Mouse (Mus musculus) lung, embryonic 14.5 days (tissue): Measurements from ENCODE around the gene Cln3. TPM values are rescaled to one million over a fixed set of nuclear protein-coding genes. Genes with fewer than 3 reads are reported as not detected.
A peak's percentile ranks its signal among the peaks of the same experiment; 100 is the strongest.

Source experiments
- ATAC-seq: fragments of 200-750 bp; cut with Nextera tagmentation; 2 replicates; pipeline ENCODE4 v1.8.0; 2017; ENCODE audit warnings: mild to moderate bottlenecking, moderate TSS enrichment, moderate library complexity; ENCODE audit not compliant: insufficient read depth
- DNase-seq: peaks from one replicate; pipeline ENCODE4 v3.0.0-alpha.2; 2015
- H3K27ac ChIP-seq: fragments of 300-500 bp; sonication (generic); 2 replicates; pipeline ENCODE4 v1.5.1; 2014; ENCODE audit warnings: low read depth, mild to moderate bottlenecking, moderate library complexity
- H3K27me3 ChIP-seq: fragments of 300-500 bp; sonication (generic); 2 replicates; pipeline ENCODE4 v1.6.1; 2014; ENCODE audit warnings: low read length, control low read depth; ENCODE audit not compliant: insufficient read depth
- H3K36me3 ChIP-seq: fragments of 300-500 bp; sonication (generic); 2 replicates; pipeline ENCODE4 v1.6.1; 2014; ENCODE audit warnings: control low read depth; ENCODE audit not compliant: insufficient read depth
- H3K4me1 ChIP-seq: fragments of 300-500 bp; sonication (generic); 2 replicates; pipeline ENCODE4 v1.6.1; 2014; ENCODE audit warnings: antibody characterized with exemption, control low read depth; ENCODE audit not compliant: insufficient read depth
- H3K4me2 ChIP-seq: fragments of 300-500 bp; sonication (generic); 2 replicates; pipeline ENCODE4 v1.6.1; 2014; ENCODE audit warnings: mild to moderate bottlenecking
- H3K4me3 ChIP-seq: fragments of 300-500 bp; sonication (generic); 2 replicates; pipeline ENCODE4 v1.5.1; 2014; ENCODE audit warnings: low read depth, low read length
- H3K9ac ChIP-seq: fragments of 300-500 bp; sonication (generic); 2 replicates; pipeline ENCODE4 v1.6.1; 2014
- H3K9me3 ChIP-seq: fragments of 300-500 bp; sonication (generic); 2 replicates; pipeline ENCODE4 v1.6.1; 2016; ENCODE audit warnings: low read depth, low read length, control low read depth
- CTCF ChIP-seq: IDR thresholded peaks from 2 replicates; pipeline ENCODE4 v1.5.1; 2016; ENCODE audit warnings: antibody characterized with exemption, low read depth
- WGBS: fragments of 180-500 bp; shearing (Covaris S2); extraction: QIAGEN DNeasy Blood & Tissue Kit; methylation state at CpG from one replicate; pipeline ENCODE4 v1.1.7; 2014; 5-methylcytosine and 5-hydroxymethylcytosine counted together
- polyA plus RNA-seq: library from polyadenylated mRNA; unstranded; fragments of >200 nt; fragmentation: Nextera tagmentation; extraction: Ambion mirVana; gene quantifications from 2 replicates; pipeline ENCODE4 v1.2.1, GENCODE M21; 2014

The Cln3 gene
- 24.1 and 27.3 TPM in 2 replicates for polyA plus RNA-seq

GRCm38 (mm10) chr7:126585717-126586116, at the start of gene Cln3:
Cln3 (minus strand) TSS chr7:126585817.
- H3K27me3 ChIP-seq = no peaks in the 10 kb centered on the region
- no peak within 1 kb of the TSS for H3K27ac ChIP-seq
- DNase-seq (no peak), ATAC-seq (no peak)
- no peak within 1 kb of the TSS for H3K4me2 ChIP-seq
- no peak within 1 kb of the TSS for H3K4me3 ChIP-seq
- H3K9ac ChIP-seq = peak within 1 kb of the TSS; percentile 13; the same call in 1 of the 2 replicates
- H3K4me1 ChIP-seq = no peaks in the 10 kb centered on the region
- TF ChIP-seq CTCF = no peak
- H3K9me3 ChIP-seq = no peaks in the 10 kb centered on the region
- 71% methylated on average over 6 of the region's 6 CpGs for whole genome bisulfite sequencing
- H3K36me3 ChIP-seq = no peaks in the 10 kb centered on the region

DNA sequence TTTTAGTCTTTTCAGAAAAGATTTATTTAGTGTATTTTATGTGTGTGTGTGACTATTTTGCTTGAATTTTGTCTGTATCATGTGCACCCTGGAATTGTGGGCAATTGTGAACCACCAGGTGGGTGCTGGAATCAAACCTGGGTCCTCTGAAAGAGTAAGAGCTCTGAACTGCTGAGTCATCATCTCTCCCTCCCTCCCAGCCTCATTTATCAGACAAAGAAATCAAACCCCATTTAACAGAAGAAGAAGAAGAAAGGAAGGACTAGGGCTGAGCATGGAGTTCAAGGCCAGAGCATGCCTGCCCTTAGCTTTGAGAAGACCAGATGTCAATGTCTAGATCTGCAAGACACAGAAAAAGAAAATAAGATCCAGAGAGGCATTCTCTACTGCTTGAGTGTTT, 49.8 kb upstream of the Cln3 start:
- no peak for TF ChIP-seq CTCF
- no peak overlapping the region for H3K27ac ChIP-seq
- H3K4me1 ChIP-seq = no peaks in the 10 kb centered on the region

DNA sequence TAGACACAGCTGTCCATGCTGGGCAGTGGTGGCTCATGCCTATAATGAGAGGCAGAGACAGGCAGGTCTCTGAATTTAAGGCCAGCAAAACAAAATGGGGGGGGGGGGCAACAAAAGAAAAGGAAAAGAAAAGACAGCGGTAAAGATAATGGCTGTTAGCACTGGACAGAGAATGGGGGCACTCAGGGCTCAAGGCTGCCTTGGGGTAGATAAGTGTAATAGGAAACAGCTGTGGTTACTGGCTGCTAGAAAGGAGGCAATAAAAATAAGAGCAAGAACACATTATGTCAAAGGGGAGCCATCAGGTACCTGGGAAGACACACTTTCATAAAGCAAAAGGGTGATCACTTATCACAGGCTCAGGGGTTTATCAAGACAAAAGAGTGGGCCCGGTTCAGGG, 46.9 kb upstream of the Cln3 start:
- ATAC-seq (no peak), DNase-seq (no peak)
- Histone ChIP-seq H3K27me3 (no peaks in the 10 kb centered on the region), H3K4me3 (no peak overlapping the region), H3K4me1 (no peaks in the 10 kb centered on the region), H3K9me3 (no peaks in the 10 kb centered on the region), H3K9ac (no peak overlapping the region), H3K4me2 (no peak overlapping the region), H3K27ac (no peak overlapping the region), H3K36me3 (no peaks in the 10 kb centered on the region)
- WGBS = 77% methylated on average over 2 of the region's 2 CpGs
- TF ChIP-seq CTCF = no peak

More for the DNA sequence above, 49.8 kb upstream of the Cln3 start:
- DNase-seq (no peak), ATAC-seq (no peak)
- Histone ChIP-seq H3K27me3 (no peaks in the 10 kb centered on the region), H3K9ac (no peak overlapping the region), H3K4me2 (no peak overlapping the region), H3K9me3 (no peaks in the 10 kb centered on the region), H3K4me3 (no peak overlapping the region), H3K36me3 (no peaks in the 10 kb centered on the region)

GRCm38 (mm10) chr7:126630824-126631518, 45.4 kb upstream of the Cln3 start, which contains the start of gene Nupr1:
Nupr1 (minus strand) TSS chr7:126630861.
- Histone ChIP-seq H3K36me3 (no peaks in the 10 kb centered on the region), H3K27ac (no peak within 1 kb of the TSS), H3K9ac (no peak within 1 kb of the TSS), H3K4me2 (no peak within 1 kb of the TSS), H3K4me1 (no peaks in the 10 kb centered on the region), H3K27me3 (no peaks in the 10 kb centered on the region), H3K4me3 (no peak within 1 kb of the TSS), H3K9me3 (no peaks in the 10 kb centered on the region)
- WGBS = 87% methylated on average over 4 of the region's 4 CpGs
- DNase-seq = no peak
- no peak; the same call in 1 of the 2 replicates for ATAC-seq
- no peak for TF ChIP-seq CTCF

GRCm38 (mm10) chr7:126629915-126630314, 44.3 kb upstream of the Cln3 start:
- Histone ChIP-seq H3K36me3 (no peaks in the 10 kb centered on the region), H3K27ac (no peak overlapping the region), H3K4me1 (0 out of 2 replicates have a peak, but pooled peaks cover 4% of the 10 kb centered on the region), H3K4me3 (no peak overlapping the region), H3K9me3 (no peaks in the 10 kb centered on the region), H3K9ac (no peak overlapping the region), H3K4me2 (no peak overlapping the region), H3K27me3 (no peaks in the 10 kb centered on the region)
- no peak for DNase-seq
- WGBS = 58% methylated on average over 3 of the region's 3 CpGs
- TF ChIP-seq CTCF = no peak
- ATAC-seq = no peak

DNA sequence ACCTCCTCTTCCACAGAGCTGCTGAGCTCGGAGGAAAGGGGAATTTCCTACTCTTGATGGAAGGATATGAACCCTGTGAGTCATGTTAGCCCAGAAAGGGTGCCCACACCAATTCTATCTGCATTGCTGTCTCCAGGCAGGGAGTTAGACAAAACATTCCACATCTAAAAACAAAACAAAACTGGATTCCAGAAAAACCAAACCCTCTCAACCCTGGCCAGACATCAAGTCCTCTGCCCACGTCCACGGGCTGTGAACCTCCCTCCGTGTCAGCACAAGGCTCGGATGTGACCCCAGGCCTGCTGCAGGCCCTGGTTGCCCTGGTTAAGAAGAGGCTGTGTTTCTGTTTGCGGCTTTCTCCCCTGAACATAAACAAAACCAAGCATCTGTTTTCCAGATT, 42.5 kb upstream of the Cln3 start:
- ATAC-seq = no peak
- Histone ChIP-seq H3K27me3 (no peaks in the 10 kb centered on the region), H3K27ac (no peak overlapping the region), H3K4me2 (no peak overlapping the region), H3K36me3 (no peaks in the 10 kb centered on the region), H3K4me1 (0 out of 2 replicates have a peak, but pooled peaks cover 6% of the 10 kb centered on the region), H3K9me3 (no peaks in the 10 kb centered on the region), H3K4me3 (no peak overlapping the region), H3K9ac (no peak overlapping the region)
- WGBS = 54% methylated on average over 6 of the region's 6 CpGs
- no peak for TF ChIP-seq CTCF
- no peak for DNase-seq

DNA sequence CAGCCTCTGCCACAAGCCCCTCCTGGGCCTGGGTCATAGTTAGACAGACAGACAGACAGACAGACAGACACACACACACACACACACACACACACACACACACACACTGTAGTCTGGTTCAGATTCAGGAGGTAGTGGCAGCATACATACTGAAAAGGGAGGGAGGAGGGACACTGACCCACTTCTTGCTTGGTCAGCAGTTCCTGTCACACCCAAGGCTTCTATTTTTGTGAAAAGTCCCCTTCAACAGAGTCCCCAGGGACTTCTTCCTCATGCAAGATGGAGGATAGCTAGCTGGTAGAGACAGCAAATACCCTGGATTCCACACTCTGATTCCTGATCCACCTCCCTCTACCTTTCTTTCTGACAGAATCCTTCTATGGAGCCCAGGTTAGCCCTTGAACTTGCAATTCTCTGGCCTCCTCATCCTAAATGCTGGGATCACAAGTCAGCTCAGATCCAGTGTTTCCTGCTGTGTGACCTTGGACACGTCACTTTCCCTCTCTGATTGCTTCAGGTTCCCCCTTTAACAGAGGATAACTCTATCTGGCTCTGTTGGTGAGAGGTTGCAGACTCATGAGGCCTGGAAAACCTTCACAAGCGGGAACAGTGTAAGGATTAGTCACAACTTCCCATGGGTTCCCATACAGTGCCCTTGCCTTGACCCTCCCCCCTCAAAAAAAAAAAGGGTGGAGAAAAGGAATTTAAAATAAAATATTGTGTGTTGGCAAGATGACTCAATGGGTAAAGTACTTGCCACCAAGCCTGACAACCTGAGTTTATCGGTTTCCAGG, 40.4 kb upstream of the Cln3 start:
- 77% methylated on average over 3 of the region's 3 CpGs for WGBS

More for the DNA sequence above, 40.4 kb upstream of the Cln3 start:
- Histone ChIP-seq H3K4me2 (peak overlapping the region; percentile 16; the same call in 1 of the 2 replicates), H3K27ac (0 out of 2 replicates have a peak overlapping the region, but pooled peaks have one; percentile 42), H3K4me3 (no peak overlapping the region), H3K27me3 (no peaks in the 10 kb centered on the region), H3K9me3 (no peaks in the 10 kb centered on the region), H3K9ac (no peak overlapping the region), H3K36me3 (no peaks in the 10 kb centered on the region), H3K4me1 (0 out of 2 replicates have a peak, but pooled peaks cover 6% of the 10 kb centered on the region)
- no peak for TF ChIP-seq CTCF
- DNase-seq (no peak), ATAC-seq (no peak)
